Mouse (Mus musculus): ENCODE data around the gene Asdurf.
"Not testable (repeated sequence)": the region's sequence is repeated elsewhere in the genome, so short reads cannot be mapped to it uniquely, and the experiment has no call there.

- not testable (repeated sequence) for TF ChIP-seq CTCF (IDR thresholded peaks at IDR 0.05; ENCODE audit: low read depth, low read length); GATA1 (IDR thresholded peaks at IDR 0.05; ENCODE audit: borderline replicate concordance, low read length); TAL1 (conservative IDR thresholded peaks at IDR 0.05; ENCODE audit: low read depth, low read length); POLR2AphosphoS5 (IDR thresholded peaks at IDR 0.05; ENCODE audit: insufficient replicate concordance, low read depth, low read length)
These were observed 15.0 kb downstream of the Asdurf start for GRCm38 (mm10) chr1:53337403-53337802.

Measured in G1E (cell line).